Mouse (Mus musculus) testis, adult 2 months (tissue): ENCODE measurements around the gene Nos1ap. TPM values are rescaled to one million over a fixed set of nuclear protein-coding genes. Genes with fewer than 3 reads are reported as not detected.

Experiments
- H3K27ac ChIP-seq: fragments of 200-500 bp; 2 replicates; pipeline ENCODE4 v1.5.1; 2012; ENCODE audit warnings: low read depth, low read length; ENCODE audit not compliant: control insufficient read depth, insufficient read depth
- H3K27me3 ChIP-seq: fragments of 200-500 bp; 2 replicates; pipeline ENCODE4 v1.6.1; 2012; ENCODE audit warnings: mild to moderate bottlenecking, low read length, moderate library complexity; ENCODE audit not compliant: control insufficient read depth, insufficient read depth
- H3K36me3 ChIP-seq: fragments of 200-500 bp; 2 replicates; pipeline ENCODE4 v1.6.1; 2012; ENCODE audit warnings: mild to moderate bottlenecking, low read length; ENCODE audit not compliant: control insufficient read depth, insufficient read depth
- H3K4me1 ChIP-seq: fragments of 200-500 bp; 2 replicates; pipeline ENCODE4 v1.6.1; 2012; ENCODE audit warnings: low read length; ENCODE audit not compliant: control insufficient read depth, insufficient read depth
- H3K4me3 ChIP-seq: fragments of 200-500 bp; 2 replicates; pipeline ENCODE4 v1.5.1; 2012; ENCODE audit warnings: low read depth, mild to moderate bottlenecking, low read length, moderate library complexity, mixed read lengths; ENCODE audit not compliant: control insufficient read depth
- CTCF ChIP-seq: fragments of 200-500 bp; IDR thresholded peaks from 2 replicates; pipeline ENCODE4 v1.5.1; 2012; ENCODE audit warnings: low read depth, mild to moderate bottlenecking, inconsistent platforms, low read length, moderate library complexity; ENCODE audit not compliant: control insufficient read depth, insufficient read depth, insufficient replicate concordance
- POLR2A ChIP-seq: fragments of 200-500 bp; IDR thresholded peaks from 2 replicates; pipeline ENCODE4 v1.6.1; 2012; ENCODE audit warnings: low read depth, mild to moderate bottlenecking, inconsistent platforms, low read length, moderate library complexity; ENCODE audit not compliant: control insufficient read depth
- polyA plus RNA-seq: library from polyadenylated mRNA; depleted of rRNA; stranded (reverse); fragments of >200 nt; gene quantifications from 2 replicates; pipeline ENCODE4 v1.2.3, GENCODE M21; 2012

The Nos1ap gene
- polyA plus RNA-seq, 1 experiment: 2.1 TPM

DNA sequence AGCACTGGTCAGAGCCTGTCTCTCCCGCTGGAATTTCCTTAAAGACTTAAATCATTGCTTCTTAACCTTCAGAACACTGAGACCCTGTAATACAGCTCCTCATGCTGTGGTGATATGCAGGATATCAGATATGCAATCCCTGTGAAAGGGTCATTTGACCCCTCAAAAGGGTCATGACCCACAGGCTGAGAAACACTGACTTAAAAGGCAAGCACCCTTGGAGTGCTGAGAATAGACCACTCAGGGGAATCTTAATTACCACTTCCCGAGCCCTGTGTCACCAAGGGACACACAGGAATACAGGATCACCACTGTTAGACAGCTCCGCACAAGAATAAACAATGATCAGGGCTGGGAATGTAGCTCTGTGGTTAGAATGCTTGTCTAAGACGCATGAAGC, 91.0 kb downstream of the Nos1ap start:
- Histone ChIP-seq H3K27me3 (no peaks in the 10 kb centered on the region), H3K4me3 (no peak overlapping the region), H3K27ac (no peak overlapping the region)

GRCm38 (mm10) chr1:170496221-170496620, 93.4 kb downstream of the Nos1ap start:
- TF ChIP-seq CTCF: no peak
- TF ChIP-seq POLR2A: no peak
- Histone ChIP-seq H3K36me3 (no peaks in the 10 kb centered on the region), H3K4me1 (no peaks in the 10 kb centered on the region), H3K27ac (no peak overlapping the region), H3K4me3 (no peak overlapping the region), H3K27me3 (no peaks in the 10 kb centered on the region)

More for the DNA sequence above, 91.0 kb downstream of the Nos1ap start:
- Histone ChIP-seq H3K4me1 (no peaks in the 10 kb centered on the region), H3K36me3 (no peaks in the 10 kb centered on the region)
- no peak for TF ChIP-seq POLR2A
- TF ChIP-seq CTCF: no peak

- H3K4me3 ChIP-seq: no peak overlapping the region
- H3K27me3 ChIP-seq: no peaks in the 10 kb centered on the region
- no peaks in the 10 kb centered on the region for H3K4me1 ChIP-seq
- H3K36me3 ChIP-seq: no peaks in the 10 kb centered on the region
- no peak for TF ChIP-seq POLR2A
- no peak for TF ChIP-seq CTCF
- no peak overlapping the region for H3K27ac ChIP-seq
Observed at GRCm38 (mm10) chr1:170495538-170496183, 94.0 kb downstream of the Nos1ap start.

DNA sequence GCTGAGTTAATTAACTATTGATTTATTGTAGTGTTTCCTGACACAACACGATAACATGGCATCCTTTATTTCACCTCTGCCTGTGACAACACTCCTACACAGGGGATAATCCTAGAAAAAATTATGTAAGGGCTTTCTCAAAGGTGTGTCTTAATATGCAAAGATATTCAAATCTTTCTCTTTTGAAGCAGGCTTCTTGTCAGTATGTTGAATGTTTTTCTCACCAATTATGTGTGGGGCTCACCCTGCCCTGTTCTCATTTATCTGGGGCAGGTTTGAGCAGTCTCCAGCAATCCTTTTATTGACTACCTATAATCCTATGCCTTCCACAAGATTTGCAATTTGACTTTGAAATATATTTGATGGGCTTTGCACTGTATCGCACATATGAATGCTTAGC, 97.1 kb downstream of the Nos1ap start:
- H3K27ac ChIP-seq: no peak overlapping the region
- no peaks in the 10 kb centered on the region for H3K36me3 ChIP-seq
- TF ChIP-seq POLR2A: no peak
- TF ChIP-seq CTCF: no peak
- H3K4me1 ChIP-seq: no peaks in the 10 kb centered on the region
- H3K27me3 ChIP-seq: no peaks in the 10 kb centered on the region
- no peak overlapping the region for H3K4me3 ChIP-seq

DNA sequence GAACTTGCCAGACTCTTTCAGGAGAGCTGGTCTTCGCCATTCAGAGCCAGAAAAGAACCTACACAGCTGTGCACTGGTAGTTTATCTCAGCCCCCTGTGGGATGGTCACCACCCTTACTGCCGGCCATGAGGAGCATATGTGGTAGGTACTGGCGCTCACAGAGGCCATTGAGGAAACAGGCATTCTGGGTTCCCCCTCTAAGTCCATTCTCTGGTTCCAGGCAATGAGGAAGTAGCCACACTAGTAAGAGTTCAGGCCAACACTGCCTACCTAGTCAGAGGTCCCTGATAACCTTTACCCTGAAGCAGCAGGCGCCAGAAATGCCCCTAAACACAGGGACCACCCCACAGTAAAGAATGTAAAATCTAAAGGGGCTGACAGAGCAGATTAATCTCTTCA, 97.6 kb downstream of the Nos1ap start:
- TF ChIP-seq POLR2A (no peak), CTCF (no peak)
- H3K27ac ChIP-seq: no peak overlapping the region

GRCm38 (mm10) chr1:170489936-170490335, 99.7 kb downstream of the Nos1ap start:
- H3K4me1 ChIP-seq: no peaks in the 10 kb centered on the region
- no peaks in the 10 kb centered on the region for H3K36me3 ChIP-seq
- no peak overlapping the region for H3K27ac ChIP-seq
- no peaks in the 10 kb centered on the region for H3K27me3 ChIP-seq
- TF ChIP-seq CTCF: no peak
- TF ChIP-seq POLR2A: no peak
- H3K4me3 ChIP-seq: no peak overlapping the region

More for the DNA sequence above, 97.6 kb downstream of the Nos1ap start:
- H3K27me3 ChIP-seq: no peaks in the 10 kb centered on the region
- no peaks in the 10 kb centered on the region for H3K4me1 ChIP-seq
- no peaks in the 10 kb centered on the region for H3K36me3 ChIP-seq
- no peak overlapping the region for H3K4me3 ChIP-seq

- no peaks in the 10 kb centered on the region for H3K36me3 ChIP-seq
Observed at GRCm38 (mm10) chr1:170489450-170489849, 100.2 kb downstream of the Nos1ap start.

GRCm38 (mm10) chr1:170485119-170485518, 104.5 kb downstream of the Nos1ap start:
- Histone ChIP-seq H3K4me1 (peaks cover 3% of the 10 kb centered on the region; the same call in 1 of the 2 replicates), H3K36me3 (no peaks in the 10 kb centered on the region), H3K27ac (no peak overlapping the region), H3K4me3 (no peak overlapping the region), H3K27me3 (no peaks in the 10 kb centered on the region)
- no peak for TF ChIP-seq CTCF

More at GRCm38 (mm10) chr1:170489450-170489849, 100.2 kb downstream of the Nos1ap start:
- Histone ChIP-seq H3K27me3 (no peaks in the 10 kb centered on the region), H3K4me1 (no peaks in the 10 kb centered on the region), H3K27ac (no peak overlapping the region), H3K4me3 (no peak overlapping the region)
- TF ChIP-seq POLR2A: no peak
- no peak for TF ChIP-seq CTCF
